Mouse (Mus musculus): Measurements from ENCODE around the gene Atp5k. TPM values are rescaled to one million over a fixed set of nuclear protein-coding genes. Genes with fewer than 3 reads are reported as not detected.

Atp5k gene
- 184 and 255 TPM in 2 replicates for polyA plus RNA-seq (2012; rRNA removed)

GRCm38 (mm10) chr5:108433804-108434587 is at the start of gene Atp5k:
Gene Atp5k (minus strand): TSS chr5:108434448.

GRCm38 (mm10) chr5:108461082-108462065 is 27.1 kb upstream of the Atp5k start, which contains the start of gene Pcgf3:
Gene Pcgf3 (plus strand): TSS chr5:108461232.

GRCm38 (mm10) chr5:108448785-108449668 is 14.8 kb upstream of the Atp5k start, which contains the start of gene Mfsd7a:
Gene Mfsd7a (minus strand): TSS chr5:108448891.

GRCm38 (mm10) chr5:108388201-108388600 is 46.0 kb downstream of the Atp5k start, which contains the start of gene Pde6b:
Gene Pde6b (plus strand): TSS chr5:108388391.

Other genes starting within 250 kb of the Atp5k start
- gene Dr1, start 165.6 kb downstream of the Atp5k start, polyA plus RNA-seq (2012; rRNA removed) = 28.8 and 38.9 TPM in 2 replicates
- gene Pigg, start 121.8 kb downstream of the Atp5k start, polyA plus RNA-seq (2012; rRNA removed) = 3.9 and 5.9 TPM in 2 replicates
- 0.34 and 0.36 TPM in 2 replicates for gene Gm42517, start 66.5 kb downstream of the Atp5k start, polyA plus RNA-seq (2012; rRNA removed)
- not detected in 2 replicates for gene Pde6b, start 46.1 kb downstream of the Atp5k start, polyA plus RNA-seq (2012; rRNA removed)
- gene Mfsd7a, start 14.4 kb upstream of the Atp5k start, polyA plus RNA-seq (2012; rRNA removed) = 0.98 and 1.1 TPM in 2 replicates
- 35.9 and 37.3 TPM in 2 replicates for gene Pcgf3, start 26.8 kb upstream of the Atp5k start, polyA plus RNA-seq (2012; rRNA removed)
- 3.1 and 3.2 TPM in 2 replicates for gene Cplx1, start 115.6 kb upstream of the Atp5k start, polyA plus RNA-seq (2012; rRNA removed)
- 48.8 and 55.8 TPM in 2 replicates for gene Gak, start 195.3 kb upstream of the Atp5k start, polyA plus RNA-seq (2012; rRNA removed)
- 11.6 and 22.1 TPM in 2 replicates for gene Tmem175, start 195.3 kb upstream of the Atp5k start, polyA plus RNA-seq (2012; rRNA removed)
- 7.6 and 10.5 TPM in 2 replicates for gene Idua, start 225.9 kb upstream of the Atp5k start, polyA plus RNA-seq (2012; rRNA removed)
- gene Dgkq, start 235.2 kb upstream of the Atp5k start, polyA plus RNA-seq (2012; rRNA removed) = 30.4 and 34.8 TPM in 2 replicates
- gene Slc26a1, start 241.1 kb upstream of the Atp5k start, polyA plus RNA-seq (2012; rRNA removed) = 1.5 and 1.7 TPM in 2 replicates